Mouse (Mus musculus) liver, postnatal 0 days (tissue): ENCODE data around the gene Fgd3. TPM values are rescaled to one million over a fixed set of nuclear protein-coding genes. Genes with fewer than 3 reads are reported as not detected.
A peak's percentile ranks its signal among the peaks of the same experiment; 100 is the strongest.

Source experiments
- ATAC-seq: fragments of 200-750 bp; cut with Nextera tagmentation; 2 replicates; pipeline ENCODE4 v1.8.0; 2017; ENCODE audit warnings: mild to moderate bottlenecking, moderate library complexity
- DNase-seq: peaks from one replicate; pipeline ENCODE4 v3.0.0-alpha.2; 2016
- H3K27ac ChIP-seq: fragments of 300-500 bp; sonication (generic); 2 replicates; pipeline ENCODE4 v1.5.1; 2014; ENCODE audit warnings: antibody characterized with exemption, moderate library complexity, mild to moderate bottlenecking, low read depth
- H3K27me3 ChIP-seq: fragments of 300-500 bp; sonication (generic); 2 replicates; pipeline ENCODE4 v1.6.1; 2014; ENCODE audit warnings: low read length, control low read depth, mixed read lengths; ENCODE audit not compliant: insufficient read depth
- H3K36me3 ChIP-seq: fragments of 300-500 bp; sonication (generic); replicated peaks from 2 replicates; pipeline ENCODE4 v1.6.1; 2014; ENCODE audit warnings: mild to moderate bottlenecking, control low read depth, low read length, moderate library complexity, mixed read lengths; ENCODE audit not compliant: insufficient read depth
- H3K4me1 ChIP-seq: fragments of 300-500 bp; sonication (generic); 2 replicates; pipeline ENCODE4 v1.6.1; 2014; ENCODE audit warnings: antibody characterized with exemption, mild to moderate bottlenecking, control low read depth; ENCODE audit not compliant: insufficient read depth
- H3K4me2 ChIP-seq: fragments of 300-500 bp; sonication (generic); 2 replicates; pipeline ENCODE4 v1.6.1; 2014; ENCODE audit warnings: low read depth, mild to moderate bottlenecking, low read length, moderate library complexity, mixed read lengths
- H3K4me3 ChIP-seq: fragments of 300-500 bp; sonication (generic); 2 replicates; pipeline ENCODE4 v1.5.1; 2014; ENCODE audit warnings: low read depth, low read length
- H3K9ac ChIP-seq: fragments of 300-500 bp; sonication (generic); replicated peaks from 2 replicates; pipeline ENCODE4 v1.6.1; 2014; ENCODE audit warnings: mild to moderate bottlenecking, moderate library complexity
- H3K9me3 ChIP-seq: fragments of 300-500 bp; sonication (generic); 2 replicates; pipeline ENCODE4 v1.6.1; 2016; ENCODE audit warnings: mild to moderate bottlenecking, control low read depth, low read length, mixed read lengths
- CTCF ChIP-seq: sonication (generic); IDR thresholded peaks from 2 replicates; pipeline ENCODE4 v1.5.1; 2016; ENCODE audit warnings: antibody characterized with exemption, low read depth
- EP300 ChIP-seq: IDR thresholded peaks from 2 replicates; pipeline ENCODE4 v1.6.1; 2016; ENCODE audit warnings: antibody characterized with exemption, low read depth, mild to moderate bottlenecking
- WGBS: fragments of 180-500 bp; shearing (Covaris S2); extraction: QIAGEN DNeasy Blood & Tissue Kit; methylation state at CpG from one replicate; pipeline ENCODE4 v1.1.7; 2014; ENCODE audit not compliant: insufficient replicate concordance; 5-methylcytosine and 5-hydroxymethylcytosine counted together
- polyA plus RNA-seq: library from polyadenylated mRNA; unstranded; fragments of >200 nt; fragmentation: Nextera tagmentation; extraction: Ambion mirVana; gene quantifications from 2 replicates; pipeline ENCODE4 v1.2.1, GENCODE M21; 2015

Gene Fgd3
- 0.57 and 0.62 TPM in 2 replicates for polyA plus RNA-seq

DNA sequence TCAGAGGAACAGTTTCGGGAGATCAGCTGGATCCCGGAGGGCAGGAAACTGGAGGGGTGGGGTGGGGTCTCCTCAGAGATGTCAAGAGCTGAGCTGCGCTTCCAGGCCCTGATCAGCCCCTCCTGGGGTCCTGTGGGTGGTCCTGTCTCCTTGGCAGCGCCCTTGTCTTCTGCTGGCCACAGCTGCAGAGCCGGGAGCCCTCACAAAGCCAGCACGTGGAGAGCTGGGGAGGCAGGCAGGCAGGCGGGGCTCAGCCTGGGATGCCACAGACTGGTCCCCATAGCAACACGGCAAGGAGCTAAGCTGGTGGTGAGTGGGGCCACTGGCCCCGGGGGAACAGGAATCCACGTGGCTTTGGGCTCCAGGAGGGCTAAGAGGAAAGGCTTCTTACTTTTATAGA, at the start of gene Fgd3:
TSS of gene Fgd3 (minus strand) at position 272 of the 400 bp plus-strand sequence.
- 0 out of 2 replicates have a peak, but pooled peaks cover 4% of the 10 kb centered on the region for H3K4me1 ChIP-seq
- TF ChIP-seq CTCF, result no peak
- TF ChIP-seq EP300, result no peak
- no peak within 1 kb of the TSS for H3K9ac ChIP-seq
- H3K27ac ChIP-seq, result no peak within 1 kb of the TSS
- no peak for ATAC-seq
- H3K4me3 ChIP-seq, result no peak within 1 kb of the TSS
- no peaks in the 10 kb centered on the region for H3K36me3 ChIP-seq
- H3K4me2 ChIP-seq, result no peak within 1 kb of the TSS
- no peaks in the 10 kb centered on the region for H3K27me3 ChIP-seq
- H3K9me3 ChIP-seq, result no peaks in the 10 kb centered on the region
- DNase-seq, result no peak
- 20% methylated on average over 10 of the region's 10 CpGs for WGBS

DNA sequence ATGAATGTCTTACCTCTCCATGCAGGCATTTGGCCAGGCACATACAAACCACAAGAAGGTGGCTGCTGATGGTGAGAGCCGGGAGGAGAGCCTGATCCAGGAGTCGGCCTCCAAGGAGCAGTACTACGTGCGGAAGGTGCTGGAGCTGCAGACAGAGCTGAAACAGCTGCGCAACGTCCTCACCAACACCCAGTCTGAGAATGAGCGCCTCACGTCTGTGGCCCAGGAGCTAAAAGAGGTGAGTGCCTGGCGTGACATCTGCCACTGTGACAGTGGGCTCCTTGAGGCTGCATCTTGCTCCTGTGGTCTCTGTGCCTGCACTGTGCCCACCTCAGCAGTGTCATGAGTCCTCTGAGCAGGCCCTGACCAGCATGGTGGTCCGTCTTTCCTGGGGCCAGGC, 49.3 kb upstream of the Fgd3 start:
- no peak for DNase-seq
- no peak for ATAC-seq
- peaks cover 23% of the 10 kb centered on the region for H3K4me1 ChIP-seq

DNA sequence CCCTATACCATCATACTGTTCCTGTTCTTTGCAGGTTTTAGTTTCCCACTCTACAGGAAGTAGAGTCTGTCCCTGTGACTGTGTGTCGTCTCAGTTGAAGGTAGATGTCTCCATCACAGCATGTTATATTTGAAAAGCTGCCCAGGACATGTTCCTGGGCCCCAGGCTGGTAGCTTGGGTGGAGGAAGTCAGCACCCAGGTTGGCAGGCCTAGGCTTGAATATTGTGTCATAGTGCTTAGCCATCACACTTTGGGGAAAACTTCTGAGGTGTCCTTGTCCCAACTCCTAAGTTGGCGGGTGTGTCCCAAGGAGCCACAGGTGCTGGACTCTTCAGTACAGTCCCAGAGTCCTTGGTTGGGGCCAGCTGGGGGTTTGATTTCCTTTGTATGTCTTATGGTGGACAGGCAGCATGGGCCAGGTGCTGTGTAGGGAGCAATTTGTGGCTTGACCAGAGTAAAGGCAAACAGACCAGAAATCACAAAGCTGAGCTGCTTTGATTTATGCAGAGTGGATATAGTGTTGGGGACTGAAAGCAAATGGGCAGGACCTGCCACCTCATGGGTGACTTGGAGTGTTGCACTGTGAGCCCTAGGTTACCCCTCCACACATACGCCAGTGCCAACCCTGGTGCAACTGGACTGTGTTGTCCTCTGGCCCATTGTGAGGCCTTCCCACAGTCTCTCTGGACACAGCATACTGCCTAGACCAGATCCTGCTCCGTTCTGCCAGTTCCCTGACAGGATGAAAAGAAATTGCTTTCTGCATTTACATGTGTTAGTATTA, 47.7 kb upstream of the Fgd3 start:
- Histone ChIP-seq H3K4me2 (no peak overlapping the region), H3K36me3 (peaks cover 5% of the 10 kb centered on the region; the same call in 1 of the 2 replicates), H3K4me1 (peaks cover 31% of the 10 kb centered on the region), H3K9me3 (no peaks in the 10 kb centered on the region), H3K4me3 (no peak overlapping the region), H3K9ac (no peak overlapping the region), H3K27ac (no peak overlapping the region), H3K27me3 (no peaks in the 10 kb centered on the region)
- ATAC-seq (no peak), DNase-seq (no peak)
- TF ChIP-seq CTCF (peak; percentile 24; the same call in 1 of the 2 replicates), EP300 (no peak)
- 68% methylated on average over 4 of the region's 4 CpGs for WGBS

More for the DNA sequence above, 49.3 kb upstream of the Fgd3 start:
- Histone ChIP-seq H3K9me3 (no peaks in the 10 kb centered on the region), H3K27me3 (no peaks in the 10 kb centered on the region), H3K36me3 (peaks cover 5% of the 10 kb centered on the region), H3K9ac (no peak overlapping the region), H3K27ac (no peak overlapping the region), H3K4me3 (no peak overlapping the region), H3K4me2 (no peak overlapping the region)
- TF ChIP-seq CTCF (no peak), EP300 (no peak)
- 92% methylated on average over 10 of the region's 10 CpGs for WGBS

DNA sequence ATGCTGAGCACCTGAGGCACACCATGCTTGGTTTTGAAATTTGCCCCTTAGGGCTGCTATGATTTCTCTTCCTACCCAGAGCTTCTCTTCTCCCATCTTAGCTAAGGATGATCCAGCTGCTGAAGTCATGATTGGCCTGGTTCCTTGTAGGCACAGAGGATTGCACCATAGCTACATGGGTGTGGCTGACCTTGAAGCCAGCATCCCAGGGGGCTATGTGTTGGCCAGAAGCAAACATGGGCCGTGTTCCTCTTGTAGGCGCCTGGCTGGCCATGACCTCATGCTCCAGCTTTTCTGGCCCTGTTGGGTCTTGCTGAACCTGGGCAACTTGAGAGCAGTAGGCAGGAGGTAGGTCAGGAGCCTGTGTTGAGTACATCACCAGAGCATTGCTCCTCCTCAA, 44.6 kb upstream of the Fgd3 start:
- H3K9ac ChIP-seq, result no peak overlapping the region
- no peaks in the 10 kb centered on the region for H3K9me3 ChIP-seq
- no peak for TF ChIP-seq CTCF
- no peak for TF ChIP-seq EP300
- DNase-seq (no peak), ATAC-seq (peak; percentile 49; the same call in 1 of the 2 replicates)
- H3K27me3 ChIP-seq, result no peaks in the 10 kb centered on the region
- WGBS, result 46% methylated on average over 2 of the region's 2 CpGs
- no peak overlapping the region for H3K27ac ChIP-seq
- H3K4me2 ChIP-seq, result no peak overlapping the region
- H3K4me3 ChIP-seq, result no peak overlapping the region
- H3K36me3 ChIP-seq, result peaks cover 4% of the 10 kb centered on the region; the same call in 1 of the 2 replicates
- H3K4me1 ChIP-seq, result peaks cover 27% of the 10 kb centered on the region

DNA sequence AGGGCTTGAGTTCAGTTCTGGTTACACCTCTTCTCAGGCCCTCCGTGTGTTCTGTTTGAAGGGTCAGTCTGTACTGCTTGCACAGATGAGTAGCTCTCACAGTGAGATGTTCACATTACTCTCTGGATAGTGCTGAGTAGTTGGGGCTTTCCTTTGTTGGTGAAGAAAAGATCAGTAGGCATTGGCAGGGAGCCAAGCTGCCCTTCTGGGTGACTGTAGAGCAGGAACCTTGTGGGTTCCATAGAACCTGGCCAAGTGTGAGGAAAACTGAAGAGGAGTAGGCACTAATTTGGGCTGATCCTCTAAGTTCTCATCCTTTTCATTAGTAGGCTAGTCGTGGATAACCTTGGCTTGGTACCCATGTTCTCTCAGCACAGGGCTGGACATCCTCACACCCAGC, 42.7 kb upstream of the Fgd3 start:
- 70% methylated on average over 2 of the region's 2 CpGs for WGBS
- H3K9me3 ChIP-seq, result no peaks in the 10 kb centered on the region
- no peaks in the 10 kb centered on the region for H3K27me3 ChIP-seq
- no peak for DNase-seq
- no peak overlapping the region for H3K9ac ChIP-seq
- ATAC-seq, result no peak
- H3K4me2 ChIP-seq, result no peak overlapping the region
- H3K4me1 ChIP-seq, result peaks cover 27% of the 10 kb centered on the region
- H3K36me3 ChIP-seq, result no peaks in the 10 kb centered on the region
- no peak overlapping the region for H3K27ac ChIP-seq
- no peak overlapping the region for H3K4me3 ChIP-seq
- TF ChIP-seq CTCF, result no peak
- TF ChIP-seq EP300, result no peak

DNA sequence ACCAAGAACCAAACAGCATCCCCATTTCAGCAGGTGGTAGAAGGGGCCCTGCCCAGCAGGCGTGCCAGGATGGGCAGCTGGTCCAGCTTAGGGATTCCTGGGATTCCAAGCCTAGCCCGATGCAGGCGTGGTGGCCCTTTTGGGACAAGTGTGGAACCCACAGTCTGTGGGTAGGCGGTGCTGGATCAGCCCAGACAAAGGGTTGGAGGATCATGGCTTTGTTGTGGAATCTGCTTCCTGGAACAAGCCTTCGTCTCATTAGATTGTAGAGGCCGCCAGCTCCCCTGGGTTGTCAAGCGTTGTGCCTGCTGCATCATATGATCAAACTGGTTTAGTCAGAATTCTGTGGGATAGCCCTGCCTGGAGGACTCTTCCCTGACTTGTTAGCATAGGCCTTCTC, 42.3 kb upstream of the Fgd3 start:
- Histone ChIP-seq H3K9me3 (no peaks in the 10 kb centered on the region), H3K27me3 (no peaks in the 10 kb centered on the region), H3K4me3 (no peak overlapping the region), H3K4me2 (no peak overlapping the region), H3K36me3 (no peaks in the 10 kb centered on the region), H3K9ac (no peak overlapping the region), H3K27ac (no peak overlapping the region), H3K4me1 (peaks cover 24% of the 10 kb centered on the region)
- WGBS, result 79% methylated on average over 7 of the region's 7 CpGs
- no peak for DNase-seq
- TF ChIP-seq CTCF, result no peak
- no peak for TF ChIP-seq EP300
- no peak for ATAC-seq
